Mouse (Mus musculus): ENCODE data around the gene Fchsd2. TPM values are rescaled to one million over a fixed set of nuclear protein-coding genes. Genes with fewer than 3 reads are reported as not detected.

Gene Fchsd2
- polyA plus RNA-seq, 2 experiments = 3.1 to 3.3 TPM

- DNase-seq (ENCODE audit: low read depth in 3 of 3, low spot score in 3 of 3) (no peak), ATAC-seq (ENCODE audit: insufficient read depth) (peak; percentile 9)
- TF ChIP-seq EP300 (IDR thresholded peaks at IDR 0.05; ENCODE audit: low read depth) (no peak), CTCF (IDR thresholded peaks at IDR 0.05; ENCODE audit: low read depth) (no peak)
- Histone ChIP-seq H3K36me3 (replicated peaks; ENCODE audit: control insufficient read depth, insufficient read depth, low read depth) (no peaks in the 10 kb centered on the region), H3K4me1 (replicated peaks; ENCODE audit: control insufficient read depth in 2 of 2, insufficient read depth in 2 of 2, low read length in 1 of 2) (peaks cover 39 to 69% of the 10 kb centered on the region in 2 experiments), H3K9me3 (ENCODE audit: control insufficient read depth, low read length) (no peaks in the 10 kb centered on the region), H3K4me3 (ENCODE audit: insufficient read depth in 1 of 2, low read depth in 2 of 2, low read length in 2 of 2) (peak overlapping the region; percentile 57 to 66), H3K4me2 (ENCODE audit: low read depth) (peak overlapping the region; percentile 76), H3K27me3 (ENCODE audit: control insufficient read depth, insufficient read depth, low read length) (no peaks in the 10 kb centered on the region), H3K27ac (peak overlapping the region; percentile 6; the same call in 1 of the 2 replicates), H3K9ac (replicated peaks) (peak overlapping the region; percentile 78)
- WGBS (ENCODE audit: insufficient replicate concordance) = 2% methylated on average over 51 of the region's 61 CpGs
Observed at GRCm38 (mm10) chr7:101321218-101321827, 228.7 kb downstream of the Fchsd2 start.

GRCm38 (mm10) chr7:101323141-101323594 is 230.5 kb downstream of the Fchsd2 start:
- no peak overlapping the region for H3K9ac ChIP-seq (replicated peaks)
- ATAC-seq (ENCODE audit: insufficient read depth) = peak; percentile 49
- TF ChIP-seq EP300 (IDR thresholded peaks at IDR 0.05; ENCODE audit: low read depth) (no peak), CTCF (IDR thresholded peaks at IDR 0.05; ENCODE audit: low read depth) (peak; percentile 64)
- no peak overlapping the region for H3K27ac ChIP-seq
- 34% methylated on average over 4 of the region's 4 CpGs for WGBS (ENCODE audit: insufficient replicate concordance)
- H3K4me3 ChIP-seq (ENCODE audit: insufficient read depth in 1 of 2, low read depth in 2 of 2, low read length in 2 of 2) = peak overlapping the region; percentile 57 to 66
- peaks cover 21 to 55% of the 10 kb centered on the region in 2 experiments for H3K4me1 ChIP-seq (replicated peaks; ENCODE audit: control insufficient read depth in 2 of 2, insufficient read depth in 2 of 2, low read length in 1 of 2)
- no peaks in the 10 kb centered on the region; the same call in 1 of the 2 replicates for H3K36me3 ChIP-seq (replicated peaks; ENCODE audit: control insufficient read depth, insufficient read depth, low read depth)
- no peaks in the 10 kb centered on the region for H3K9me3 ChIP-seq (ENCODE audit: control insufficient read depth, low read length)
- H3K27me3 ChIP-seq (ENCODE audit: control insufficient read depth, insufficient read depth, low read length) = no peaks in the 10 kb centered on the region
- no peak for DNase-seq (ENCODE audit: low read depth in 3 of 3, low spot score in 3 of 3)
- H3K4me2 ChIP-seq (ENCODE audit: low read depth) = peak overlapping the region; percentile 76

- Histone ChIP-seq H3K4me3 (ENCODE audit: insufficient read depth in 1 of 2, low read depth in 2 of 2, low read length in 2 of 2) (no peak overlapping the region), H3K9me3 (ENCODE audit: control insufficient read depth, low read length) (no peaks in the 10 kb centered on the region), H3K27me3 (ENCODE audit: control insufficient read depth, insufficient read depth, low read length) (no peaks in the 10 kb centered on the region), H3K36me3 (replicated peaks; ENCODE audit: control insufficient read depth, insufficient read depth, low read depth) (no peaks in the 10 kb centered on the region; the same call in 1 of the 2 replicates), H3K9ac (replicated peaks) (no peak overlapping the region), H3K4me1 (replicated peaks; ENCODE audit: control insufficient read depth in 2 of 2, insufficient read depth in 2 of 2, low read length in 1 of 2) (peaks cover 11 to 43% of the 10 kb centered on the region in 2 experiments), H3K27ac (no peak overlapping the region; the same call in 1 of the 2 replicates), H3K4me2 (ENCODE audit: low read depth) (peak overlapping the region; percentile 76; the same call in 1 of the 2 replicates)
- WGBS (ENCODE audit: insufficient replicate concordance) = 60% methylated on average over 6 of the region's 6 CpGs
- DNase-seq (ENCODE audit: low read depth in 3 of 3, low spot score in 3 of 3) (peak in 1 of 3 experiments; percentile 40), ATAC-seq (ENCODE audit: insufficient read depth) (peak; percentile 2; the same call in 1 of the 2 replicates)
- TF ChIP-seq EP300 (IDR thresholded peaks at IDR 0.05; ENCODE audit: low read depth) = no peak
- no peak for TF ChIP-seq CTCF (IDR thresholded peaks at IDR 0.05; ENCODE audit: low read depth)
Observed at GRCm38 (mm10) chr7:101324142-101324962, 231.7 kb downstream of the Fchsd2 start.

DNA sequence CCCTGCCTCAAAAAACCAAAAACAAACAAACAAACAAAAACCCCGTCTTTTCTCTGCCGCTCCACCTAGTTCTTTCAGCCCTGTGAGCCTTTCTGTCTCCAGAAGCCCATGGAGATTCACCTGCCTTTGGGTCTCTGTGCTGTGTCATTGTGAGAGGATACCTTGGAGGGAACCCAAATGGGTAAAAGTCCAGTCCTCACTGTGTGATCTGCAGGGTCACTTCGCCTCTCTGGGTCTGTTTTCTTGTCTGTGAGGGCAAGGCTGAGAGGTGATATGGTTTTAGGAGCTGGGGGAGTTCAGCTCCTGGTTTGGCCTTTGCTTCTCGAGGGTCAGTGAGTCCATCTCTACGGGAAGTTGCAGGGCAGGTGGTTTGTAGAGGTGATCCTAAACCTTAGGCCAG is 233.3 kb downstream of the Fchsd2 start:
- no peak overlapping the region; the same call in 1 of the 2 replicates for H3K4me2 ChIP-seq (ENCODE audit: low read depth)

More for the DNA sequence above, 233.3 kb downstream of the Fchsd2 start:
- Histone ChIP-seq H3K4me1 (replicated peaks; ENCODE audit: control insufficient read depth in 2 of 2, insufficient read depth in 2 of 2, low read length in 1 of 2) (peaks cover 3 to 30% of the 10 kb centered on the region in 2 experiments; a peak in 3 of 4 replicates), H3K36me3 (replicated peaks; ENCODE audit: control insufficient read depth, insufficient read depth, low read depth) (no peaks in the 10 kb centered on the region; the same call in 1 of the 2 replicates), H3K27me3 (ENCODE audit: control insufficient read depth, insufficient read depth, low read length) (no peaks in the 10 kb centered on the region), H3K9me3 (ENCODE audit: control insufficient read depth, low read length) (no peaks in the 10 kb centered on the region), H3K9ac (replicated peaks) (no peak overlapping the region), H3K27ac (no peak overlapping the region), H3K4me3 (ENCODE audit: insufficient read depth in 1 of 2, low read depth in 2 of 2, low read length in 2 of 2) (no peak overlapping the region)
- TF ChIP-seq CTCF (IDR thresholded peaks at IDR 0.05; ENCODE audit: low read depth) (no peak), EP300 (IDR thresholded peaks at IDR 0.05; ENCODE audit: low read depth) (no peak)
- DNase-seq (ENCODE audit: low read depth in 3 of 3, low spot score in 3 of 3) = no peak
- ATAC-seq (ENCODE audit: insufficient read depth) = no peak
- 65% methylated on average over 5 of the region's 5 CpGs for WGBS (ENCODE audit: insufficient replicate concordance)
